Mouse (Mus musculus) layer of hippocampus, postnatal 10 days (tissue): ENCODE measurements around the gene Nsf. TPM values are rescaled to one million over a fixed set of nuclear protein-coding genes. Genes with fewer than 3 reads are reported as not detected.

Experiments used
- DNase-seq, 2 experiments: peaks; one replicate each; pipeline ENCODE4 v3.0.0; 2021; ENCODE audit warnings: low spot score in 2 of 2
- total RNA-seq, 2 experiments: library from RNA; stranded (reverse); gene quantifications; 2 replicates each; pipeline ENCODE4 v1.2.3; 2021

Nsf gene
- total RNA-seq, 2 experiments from 2014 or later, result 602 to 697 TPM

GRCm38 (mm10) chr11:103941351-103941750 lies 12.5 kb downstream of the Nsf start:
- no peak for DNase-seq

GRCm38 (mm10) chr11:103940887-103941286 lies 13.0 kb downstream of the Nsf start:
- no peak for DNase-seq

- no peak for DNase-seq
Observed at GRCm38 (mm10) chr11:103937976-103938728, 15.7 kb downstream of the Nsf start.

GRCm38 (mm10) chr11:103937451-103937850 lies 16.4 kb downstream of the Nsf start:
- no peak for DNase-seq

GRCm38 (mm10) chr11:103935717-103936116 lies 18.1 kb downstream of the Nsf start:
- DNase-seq, result no peak

- DNase-seq, result no peak
Observed at GRCm38 (mm10) chr11:103933886-103934285, 20.0 kb downstream of the Nsf start.

GRCm38 (mm10) chr11:103923957-103924356 lies 29.9 kb downstream of the Nsf start:
- DNase-seq, result no peak

- no peak for DNase-seq
Observed at GRCm38 (mm10) chr11:103923272-103923671, 30.6 kb downstream of the Nsf start.

GRCm38 (mm10) chr11:103922812-103923211 lies 31.0 kb downstream of the Nsf start:
- no peak for DNase-seq

- no peak for DNase-seq
Observed at GRCm38 (mm10) chr11:103920665-103921064, 33.2 kb downstream of the Nsf start.

GRCm38 (mm10) chr11:103916807-103917206 lies 37.0 kb downstream of the Nsf start:
- no peak for DNase-seq

GRCm38 (mm10) chr11:103915686-103916085 lies 38.2 kb downstream of the Nsf start:
- no peak for DNase-seq

- no peak for DNase-seq
Observed at GRCm38 (mm10) chr11:103910993-103911585, 42.8 kb downstream of the Nsf start.

GRCm38 (mm10) chr11:103910531-103910930 lies 43.3 kb downstream of the Nsf start:
- DNase-seq, result no peak

GRCm38 (mm10) chr11:103909809-103910208 lies 44.0 kb downstream of the Nsf start:
- DNase-seq, result no peak

GRCm38 (mm10) chr11:103909396-103909795 lies 44.5 kb downstream of the Nsf start:
- DNase-seq, result no peak

GRCm38 (mm10) chr11:103906051-103906719 lies 47.7 kb downstream of the Nsf start:
- DNase-seq, result no peak

GRCm38 (mm10) chr11:103905506-103905905 lies 48.4 kb downstream of the Nsf start:
- no peak for DNase-seq

- no peak for DNase-seq
Observed at GRCm38 (mm10) chr11:103901581-103901966, 52.3 kb downstream of the Nsf start.

- peak in 1 of 2 experiments; percentile 56 for DNase-seq
Observed at GRCm38 (mm10) chr11:103900803-103901580, 52.9 kb downstream of the Nsf start.

- no peak for DNase-seq
Observed at GRCm38 (mm10) chr11:103896966-103897750, 56.7 kb downstream of the Nsf start.
